Mouse (Mus musculus) cerebellum, postnatal 10 days (tissue): ENCODE measurements at regions not wholly inside any gene's neighbourhood (a gene's known extent, or its start where the extent isn't known, plus 50 kb on each side); places are given as distances from the start of the nearest gene placed in this dataset.

ENCODE experiments used
- DNase-seq, 2 experiments: peaks; one replicate each; pipeline ENCODE4 v3.0.0; 2021; ENCODE audit warnings: mixed read lengths in 2 of 2

- DNase-seq, result peak; percentile 80 to 82
Observed at GRCm38 (mm10) chr10:67729271-67729670, 180.5 kb upstream of the Ado start.

- no peak for DNase-seq
Observed at GRCm38 (mm10) chr10:67727580-67727979, 178.8 kb upstream of the Ado start.

- no peak for DNase-seq
Observed at GRCm38 (mm10) chr10:67726796-67727195, 178.0 kb upstream of the Ado start.

- DNase-seq, result no peak
Observed at GRCm38 (mm10) chr10:67726351-67726750, 177.6 kb upstream of the Ado start.

GRCm38 (mm10) chr10:67721787-67722186 lies 173.0 kb upstream of the Ado start:
- peak; percentile 41 to 52 for DNase-seq

GRCm38 (mm10) chr10:67717506-67717905 lies 168.8 kb upstream of the Ado start:
- DNase-seq, result no peak

GRCm38 (mm10) chr10:67715046-67715445 lies 166.3 kb upstream of the Ado start:
- DNase-seq, result no peak

- no peak for DNase-seq
Observed at GRCm38 (mm10) chr10:67713098-67713497, 164.3 kb upstream of the Ado start.

- DNase-seq, result peak; percentile 86 to 89
Observed at GRCm38 (mm10) chr10:67712665-67713064, 163.9 kb upstream of the Ado start.

GRCm38 (mm10) chr10:67711961-67712360 lies 163.2 kb upstream of the Ado start:
- no peak for DNase-seq

GRCm38 (mm10) chr10:67706436-67706835 lies 157.7 kb upstream of the Ado start:
- DNase-seq, result no peak

GRCm38 (mm10) chr10:67702783-67703455 lies 154.2 kb upstream of the Ado start:
- DNase-seq, result no peak

- no peak for DNase-seq
Observed at GRCm38 (mm10) chr10:67697401-67698195, 148.8 kb upstream of the Ado start.

- peak in 1 of 2 experiments; percentile 20 for DNase-seq
Observed at GRCm38 (mm10) chr10:67695891-67696853, 147.4 kb upstream of the Ado start.

- no peak for DNase-seq
Observed at GRCm38 (mm10) chr10:67694751-67695150, 146.0 kb upstream of the Ado start.

- no peak for DNase-seq
Observed at GRCm38 (mm10) chr10:67693586-67693985, 144.8 kb upstream of the Ado start.

- peak in 1 of 2 experiments; percentile 8 for DNase-seq
Observed at GRCm38 (mm10) chr10:67689944-67690670, 141.4 kb upstream of the Ado start.

- DNase-seq, result no peak
Observed at GRCm38 (mm10) chr10:67679382-67679781, 130.6 kb upstream of the Ado start.

GRCm38 (mm10) chr10:67673450-67673849 lies 124.7 kb upstream of the Ado start:
- DNase-seq, result no peak

GRCm38 (mm10) chr10:67672281-67672680 lies 123.5 kb upstream of the Ado start:
- peak; percentile 70 to 71 for DNase-seq

- DNase-seq, result no peak
Observed at GRCm38 (mm10) chr10:67669066-67669465, 120.3 kb upstream of the Ado start.

- DNase-seq, result no peak
Observed at GRCm38 (mm10) chr10:67663028-67663427, 114.3 kb upstream of the Ado start.
